Mouse (Mus musculus): Measurements from ENCODE around the gene Strbp.
A peak's percentile ranks its signal among the peaks of the same experiment; 100 is the strongest.

Strbp gene

GRCm38 (mm10) chr2:37702301-37703172 is 1.1 kb downstream of the Strbp start:
- peak; percentile 65 to 66 for DNase-seq

- no peak for DNase-seq
Measured at GRCm38 (mm10) chr2:37689064-37689615, 14.5 kb downstream of the Strbp start.

GRCm38 (mm10) chr2:37687031-37687430 is 16.6 kb downstream of the Strbp start:
- no peak for DNase-seq

GRCm38 (mm10) chr2:37684864-37685263 is 18.8 kb downstream of the Strbp start:
- no peak for DNase-seq

- DNase-seq, result peak in 1 of 2 experiments; percentile 22
Measured at GRCm38 (mm10) chr2:37682197-37682811, 21.4 kb downstream of the Strbp start.

GRCm38 (mm10) chr2:37651086-37651485 is 52.6 kb downstream of the Strbp start:
- DNase-seq, result no peak

- DNase-seq, result no peak
Measured at GRCm38 (mm10) chr2:37649590-37649989, 54.1 kb downstream of the Strbp start.

- DNase-seq, result no peak
Measured at GRCm38 (mm10) chr2:37648966-37649365, 54.7 kb downstream of the Strbp start.

- no peak for DNase-seq
Measured at GRCm38 (mm10) chr2:37623343-37623742, 80.3 kb downstream of the Strbp start.

GRCm38 (mm10) chr2:37587919-37588318 is 115.7 kb downstream of the Strbp start:
- no peak for DNase-seq

- DNase-seq, result no peak
Measured at GRCm38 (mm10) chr2:37578185-37578584, 125.5 kb downstream of the Strbp start.

GRCm38 (mm10) chr2:37576661-37577060 is 127.0 kb downstream of the Strbp start:
- DNase-seq, result peak; percentile 45 to 68

- DNase-seq, result no peak
Measured at GRCm38 (mm10) chr2:37572141-37572540, 131.5 kb downstream of the Strbp start.

GRCm38 (mm10) chr2:37570703-37571102 is 133.0 kb downstream of the Strbp start:
- no peak for DNase-seq

GRCm38 (mm10) chr2:37569888-37570287 is 133.8 kb downstream of the Strbp start:
- DNase-seq, result peak; percentile 28 to 43

GRCm38 (mm10) chr2:37566035-37566434 is 137.6 kb downstream of the Strbp start:
- no peak for DNase-seq

- DNase-seq, result no peak
Measured at GRCm38 (mm10) chr2:37565579-37565978, 138.1 kb downstream of the Strbp start.

GRCm38 (mm10) chr2:37556366-37556765 is 147.3 kb downstream of the Strbp start:
- DNase-seq, result peak in 1 of 2 experiments; percentile 23

- DNase-seq, result peak; percentile 14 to 22
Measured at GRCm38 (mm10) chr2:37549346-37550012, 154.2 kb downstream of the Strbp start.

GRCm38 (mm10) chr2:37531639-37532038 is 172.0 kb downstream of the Strbp start:
- no peak for DNase-seq

- no peak for DNase-seq
Measured at GRCm38 (mm10) chr2:37530766-37531165, 172.9 kb downstream of the Strbp start.

GRCm38 (mm10) chr2:37529397-37529796 is 174.3 kb downstream of the Strbp start:
- DNase-seq, result no peak

- DNase-seq, result no peak
Measured at GRCm38 (mm10) chr2:37527587-37527986, 176.1 kb downstream of the Strbp start.
